Mouse (Mus musculus) right cerebral cortex, postnatal 25 days (tissue): Measurements from ENCODE around the gene Sp3.
"Not testable (repeated sequence)": the region's sequence is repeated elsewhere in the genome, so short reads cannot be mapped to it uniquely, and the experiment has no call there.

ENCODE experiments used
- DNase-seq: peaks from one replicate; pipeline ENCODE4 v3.0.0; 2022

The Sp3 gene

DNA sequence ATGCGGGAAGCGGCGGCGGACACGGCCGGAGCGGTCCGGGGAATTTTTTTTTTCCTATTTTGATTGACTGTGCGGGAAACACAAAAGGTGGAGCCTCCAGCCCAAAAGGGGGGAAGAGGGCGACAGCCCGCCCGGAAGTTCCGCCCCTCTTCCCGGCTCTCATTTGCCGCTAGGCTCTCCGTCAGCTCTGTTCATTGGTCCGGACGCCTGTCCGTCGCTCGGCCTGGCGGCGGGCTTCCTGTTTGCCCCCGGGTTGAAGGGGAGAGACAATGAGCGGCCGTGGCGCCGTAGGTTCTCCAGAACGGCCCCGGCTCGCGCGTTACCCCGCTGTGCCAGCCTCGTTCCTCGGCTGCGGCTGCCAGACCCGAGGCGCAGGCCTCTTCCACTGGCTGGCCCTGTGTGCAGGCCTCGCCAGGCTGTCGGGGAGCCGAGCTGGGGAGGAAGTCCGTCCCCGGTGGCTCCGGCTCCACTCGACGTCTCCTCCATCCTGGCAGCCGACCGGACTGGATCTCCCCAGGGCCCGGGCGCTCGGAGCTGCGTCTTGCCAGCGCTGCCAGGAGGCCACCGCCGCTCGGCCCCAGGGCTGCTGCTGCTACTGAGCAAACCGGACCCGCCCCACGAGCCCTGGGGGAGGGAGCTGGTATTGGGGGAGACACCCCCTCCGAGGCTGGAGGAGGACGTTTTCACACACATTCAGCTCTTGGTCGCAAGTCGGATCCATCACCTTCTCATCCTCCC, at the start of gene Sp3:
Gene Sp3 (minus strand): TSS at position 110 of the 738 bp plus-strand sequence.
- peak; percentile 98 for DNase-seq

DNA sequence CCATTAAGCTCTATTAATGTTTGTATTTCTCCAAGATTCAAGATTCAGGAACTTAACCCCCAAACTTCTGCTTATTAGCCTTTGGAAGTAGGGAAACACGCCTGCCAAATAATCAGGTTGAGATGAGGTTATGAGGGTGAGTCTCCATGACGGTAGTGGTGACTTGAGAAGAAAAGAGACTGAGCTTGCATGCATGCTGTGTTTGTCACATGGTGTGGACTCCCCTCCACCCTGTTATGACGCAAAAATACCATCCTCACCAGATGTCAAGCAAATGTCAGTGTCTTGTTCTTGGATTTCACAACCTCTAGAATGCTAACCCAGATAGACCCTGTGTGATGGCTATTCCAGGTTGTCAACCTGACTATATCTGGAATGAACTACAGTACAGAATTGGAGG, 49.6 kb upstream of the Sp3 start:
- DNase-seq = no peak

DNA sequence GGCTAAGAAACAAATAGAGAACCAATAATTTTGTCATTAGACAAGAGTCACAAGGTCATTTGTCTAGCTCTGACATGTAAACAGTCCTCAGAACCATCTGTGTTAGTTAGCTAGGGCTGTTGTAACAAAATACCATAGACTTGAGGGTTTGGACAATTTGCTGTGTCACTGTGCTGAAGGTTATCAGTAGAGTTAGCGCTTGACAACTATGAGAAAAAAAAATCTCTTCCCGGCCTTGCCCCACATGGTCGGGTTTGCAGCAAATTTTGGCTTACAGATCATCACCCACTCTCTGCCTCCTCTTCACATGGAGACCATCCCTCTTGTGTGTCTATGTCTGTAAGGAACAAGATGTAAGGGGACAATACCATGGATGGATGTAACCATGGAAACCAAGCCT, 47.8 kb upstream of the Sp3 start:
- no peak for DNase-seq

DNA sequence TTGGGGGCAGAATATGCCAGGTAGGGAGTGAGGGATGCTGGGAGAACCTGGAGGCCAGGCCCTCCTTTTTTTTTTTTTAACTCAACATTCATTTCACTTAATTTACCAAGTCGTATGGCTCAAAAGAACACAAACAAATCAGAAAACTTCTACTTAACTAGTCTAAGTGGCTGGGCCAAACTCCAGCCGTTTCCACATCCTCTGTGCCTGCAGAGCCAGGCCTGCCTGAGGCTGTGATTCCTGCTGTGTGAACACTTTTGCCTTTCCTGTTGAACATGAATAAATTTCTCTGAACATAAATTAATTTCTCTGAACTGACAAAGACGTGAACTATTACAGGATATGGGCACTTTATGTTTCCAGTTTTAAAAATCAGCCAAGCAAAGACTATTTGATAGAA, 46.9 kb upstream of the Sp3 start:
- DNase-seq = no peak

DNA sequence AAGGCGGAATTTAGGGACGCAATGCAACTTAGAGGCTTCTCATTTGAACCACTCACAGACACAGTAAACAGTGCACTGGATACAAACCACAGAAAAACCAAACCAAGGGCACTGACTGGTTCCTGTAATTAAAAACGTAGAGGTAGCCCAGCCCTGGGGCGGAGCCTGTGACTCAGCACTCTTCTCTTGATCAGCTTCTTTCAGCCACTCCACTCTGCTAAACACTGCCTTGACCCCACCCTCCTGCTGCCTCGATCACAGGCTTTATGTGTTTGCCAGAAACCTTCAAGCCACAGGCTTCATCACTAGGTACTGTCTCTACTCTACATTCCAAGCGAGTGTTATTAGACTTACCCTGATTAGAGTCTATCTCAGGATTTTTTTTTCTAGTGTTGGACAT, 43.6 kb upstream of the Sp3 start:
- no peak for DNase-seq

DNA sequence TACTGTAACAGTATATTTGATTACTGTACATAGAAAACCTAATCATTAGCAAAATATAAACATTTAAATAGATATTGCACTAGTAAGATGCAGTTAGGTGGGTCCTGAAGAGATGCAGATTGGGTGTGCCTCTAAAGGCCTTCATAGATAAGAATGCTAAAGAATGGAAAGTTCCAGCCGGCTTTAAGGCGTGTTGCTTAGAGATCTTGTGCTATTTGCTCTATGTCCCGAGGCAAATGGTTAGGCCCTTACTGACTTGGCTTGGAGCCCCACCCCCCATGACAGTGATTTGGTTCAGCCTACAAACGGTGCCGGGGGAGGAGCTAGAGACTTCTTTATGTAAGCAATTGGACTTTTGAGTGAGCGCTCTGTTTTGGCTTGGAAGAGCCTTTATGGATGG, 40.8 kb upstream of the Sp3 start:
- DNase-seq = no peak

DNA sequence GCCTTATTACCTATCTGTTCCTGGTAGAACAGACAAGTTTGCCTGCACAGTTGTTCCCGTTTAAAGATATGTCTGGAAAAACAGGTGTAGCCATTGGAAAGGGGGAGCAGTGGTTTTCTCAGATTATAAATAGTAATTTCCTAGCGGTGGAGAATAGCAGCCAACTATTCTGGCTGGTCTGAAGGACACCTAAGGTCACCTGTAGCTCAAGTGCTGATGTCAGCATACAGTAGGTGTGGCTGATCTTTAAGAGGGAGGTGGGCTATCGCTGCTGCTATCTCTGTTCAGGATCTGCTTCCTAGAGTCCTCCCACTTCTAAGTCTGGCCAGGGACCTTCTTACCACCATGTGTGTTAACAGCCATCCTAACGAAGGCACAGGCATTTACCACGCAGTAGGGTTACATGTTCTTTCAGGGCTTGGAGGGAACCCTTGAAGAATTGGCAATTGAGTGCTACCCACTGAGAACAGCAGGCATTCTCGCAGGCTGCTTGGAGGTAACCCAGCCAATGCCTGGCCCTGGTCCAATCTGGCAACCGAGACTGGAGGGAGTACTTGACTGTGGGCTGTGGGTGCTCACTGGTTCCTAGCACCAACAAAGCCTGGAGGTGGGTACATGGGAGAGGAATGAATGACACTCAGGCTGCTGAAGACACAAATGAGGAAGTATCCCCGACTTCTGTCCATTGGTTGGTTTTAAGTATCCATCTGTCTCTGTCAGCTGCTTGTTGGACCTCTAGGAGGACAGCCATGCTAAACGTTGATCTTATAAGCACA, 39.3 kb upstream of the Sp3 start:
- DNase-seq = peak; percentile 74

DNA sequence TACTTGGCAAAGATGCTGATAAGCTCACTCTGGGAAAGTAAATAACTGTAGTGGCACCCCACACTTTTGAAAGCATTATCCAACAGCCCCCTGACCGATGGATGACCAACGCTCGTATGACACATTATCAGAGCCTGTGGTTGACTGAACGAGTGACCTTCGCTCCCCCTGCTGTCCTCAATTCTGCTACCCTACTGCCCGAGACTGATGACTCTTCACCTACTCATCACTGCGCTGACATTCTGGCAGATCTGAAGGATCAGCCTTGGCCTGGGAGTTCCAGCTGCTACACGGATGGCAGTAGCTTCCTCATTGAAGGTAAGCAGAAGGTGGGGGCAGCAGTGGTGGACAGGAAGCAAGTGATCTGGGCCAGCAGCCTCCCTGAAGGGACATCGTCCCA, 33.8 kb upstream of the Sp3 start:
- not testable (repeated sequence) for DNase-seq

DNA sequence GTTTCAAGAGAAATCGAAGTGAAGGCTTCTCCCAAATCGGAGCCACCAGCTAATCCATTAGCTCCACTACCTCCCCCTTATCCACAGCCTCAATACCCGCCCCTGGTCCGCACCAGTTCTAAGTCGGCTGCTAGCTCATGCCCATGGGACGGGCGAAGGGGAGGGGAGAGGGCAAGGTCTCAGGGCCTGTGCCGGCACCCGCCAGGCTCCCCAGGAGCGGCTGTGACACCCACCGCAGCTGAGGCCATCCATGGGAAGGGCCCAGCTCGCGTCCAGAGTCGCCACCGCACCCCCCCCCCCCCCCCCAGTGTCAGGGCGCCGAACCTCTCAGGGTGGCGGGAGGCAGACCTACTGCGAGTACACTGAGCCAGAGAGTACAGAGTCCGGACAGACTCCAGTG, 32.4 kb upstream of the Sp3 start:
- DNase-seq = no peak

DNA sequence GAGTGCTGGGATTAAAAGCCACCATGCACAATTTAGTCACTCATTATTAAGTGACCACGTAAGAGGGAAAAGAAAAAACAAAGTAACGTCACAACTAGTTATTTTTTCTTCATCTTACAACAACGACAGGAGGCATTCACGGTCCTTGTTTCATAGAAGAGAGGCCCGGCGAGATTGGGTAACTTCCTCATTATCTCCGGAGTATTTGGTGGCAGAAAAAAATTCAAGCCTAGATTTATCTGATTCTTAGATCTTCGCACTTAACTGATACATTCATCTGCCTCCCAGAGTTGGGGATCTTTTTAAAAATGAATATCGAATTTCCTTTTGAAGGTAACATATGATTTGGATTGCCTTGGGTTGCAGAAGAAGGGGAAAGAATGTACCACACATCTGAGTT, 27.2 kb upstream of the Sp3 start:
- no peak for DNase-seq

DNA sequence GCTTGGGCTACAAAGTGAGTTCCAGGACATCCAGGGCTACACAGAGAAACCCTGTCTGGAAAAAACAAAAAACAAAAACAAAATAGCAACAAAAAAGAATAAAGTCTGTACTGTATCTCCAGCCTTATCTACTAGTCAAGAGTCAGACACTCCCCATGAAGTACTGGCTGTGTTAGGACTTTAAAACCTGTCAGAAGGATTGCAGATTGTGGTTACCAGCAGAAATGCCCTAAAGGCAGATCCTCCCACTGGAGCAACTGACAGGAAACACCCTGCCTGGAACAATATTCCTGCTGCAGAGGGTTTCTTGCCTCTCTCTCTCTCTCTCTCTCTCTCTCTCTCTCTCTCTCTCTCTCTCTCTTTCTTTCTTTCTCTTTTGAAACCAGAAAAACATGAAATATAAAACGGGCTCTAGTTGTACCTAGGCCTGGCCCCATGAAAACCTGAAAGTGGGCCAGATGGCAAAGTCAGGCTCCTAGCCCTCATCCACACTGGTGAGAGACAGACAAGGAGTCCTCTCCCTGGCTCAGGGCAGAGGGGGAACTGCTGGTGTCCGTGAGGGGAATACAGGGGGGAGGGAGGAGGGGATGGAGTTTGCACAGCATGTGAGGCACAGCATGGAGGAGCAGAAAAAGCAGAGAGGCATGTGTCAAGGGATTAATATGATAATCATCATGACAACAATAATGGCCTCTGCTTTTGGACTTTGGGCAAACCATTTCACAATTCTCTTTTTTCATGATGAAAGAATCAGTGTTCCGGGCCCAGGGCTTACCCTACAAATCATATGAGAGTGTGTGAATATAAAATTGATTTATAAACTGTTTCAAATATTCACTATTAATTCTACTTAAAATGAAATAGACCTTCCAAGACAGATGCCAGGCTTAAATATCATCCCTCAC, 25.6 kb upstream of the Sp3 start:
- no peak for DNase-seq

DNA sequence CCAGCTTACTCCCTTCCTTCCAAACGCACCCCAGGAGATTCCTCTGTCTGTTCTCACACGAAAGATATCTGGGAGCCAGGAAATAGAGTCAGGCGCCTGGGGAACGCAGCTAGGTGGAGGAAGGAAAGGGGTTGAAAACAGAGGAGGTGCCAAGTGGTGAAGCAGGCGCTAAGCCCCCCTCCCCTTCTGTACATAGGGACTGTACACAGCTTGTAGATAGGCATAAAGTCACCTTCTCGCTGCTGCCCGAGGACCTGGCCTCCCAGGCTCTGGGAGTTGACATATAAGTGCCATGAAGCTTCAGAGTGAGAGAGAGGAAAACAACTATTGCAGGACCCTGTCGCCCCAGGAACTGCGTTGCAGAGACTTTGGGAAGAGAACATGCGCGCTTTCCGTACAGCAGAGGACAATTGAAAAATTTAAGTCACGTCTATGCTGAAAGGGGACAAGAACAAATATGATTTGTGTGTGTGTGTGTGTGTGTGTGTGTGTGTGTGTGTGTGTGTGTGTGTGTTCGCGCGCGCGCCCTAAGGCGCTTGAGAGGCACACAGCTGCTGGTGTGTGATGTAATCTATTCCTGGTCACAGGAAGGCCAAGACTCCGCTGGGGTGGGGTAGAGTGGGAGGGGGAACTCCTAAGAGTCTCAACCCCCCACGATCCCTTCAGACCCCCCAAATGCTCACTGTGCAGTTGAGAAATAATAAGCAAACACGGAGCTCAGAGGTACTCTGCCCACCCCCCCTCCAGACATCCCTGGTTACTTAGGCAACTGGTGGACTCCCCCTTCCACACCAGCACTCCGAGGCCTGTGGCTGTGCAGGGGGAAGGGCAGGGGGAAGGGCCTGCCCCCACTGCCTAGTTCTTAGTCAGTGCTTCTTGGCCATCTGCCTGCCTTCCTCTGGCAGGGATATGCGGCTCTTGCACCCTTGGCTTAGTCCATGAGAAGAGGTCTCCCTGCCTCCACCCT, 23.8 kb upstream of the Sp3 start:
- DNase-seq = peak; percentile 19

DNA sequence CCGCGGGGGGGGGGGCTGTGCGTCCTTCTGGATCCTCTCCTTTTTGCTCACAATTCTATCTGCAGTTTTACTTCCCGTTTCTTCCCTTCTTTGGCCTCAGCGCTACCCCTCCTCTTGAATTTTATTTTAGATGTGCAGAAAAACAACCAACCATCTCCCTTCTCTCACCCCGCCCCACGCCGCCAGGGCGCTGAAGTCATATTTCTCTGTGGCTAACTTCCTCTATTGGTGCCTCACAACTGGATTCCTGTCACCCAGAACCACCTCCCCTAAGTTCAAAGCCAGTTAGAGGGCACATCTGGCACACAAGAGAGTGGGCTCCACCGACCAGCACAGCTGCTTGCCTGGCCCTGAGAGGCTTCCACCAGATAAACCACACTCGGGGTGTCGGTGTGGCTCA, 22.8 kb upstream of the Sp3 start:
- no peak for DNase-seq

DNA sequence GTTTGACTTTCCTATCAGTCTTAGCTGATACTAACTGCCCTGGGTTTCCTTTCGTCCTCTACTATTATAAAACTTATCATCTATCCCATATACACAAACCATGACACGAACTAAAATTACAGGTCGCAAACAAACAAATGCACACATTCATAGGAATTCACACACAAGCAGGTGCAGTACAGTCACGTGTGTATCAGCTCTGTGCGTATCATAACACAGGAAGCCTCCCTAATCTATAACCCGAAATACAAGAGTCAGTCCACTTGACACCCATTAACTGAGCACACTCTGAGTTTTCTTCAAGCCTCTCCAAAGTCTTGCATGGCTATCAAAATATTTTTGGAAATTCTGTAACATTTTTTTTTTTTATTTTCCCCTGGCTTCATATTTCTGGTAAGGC, 22.2 kb upstream of the Sp3 start:
- no peak for DNase-seq

DNA sequence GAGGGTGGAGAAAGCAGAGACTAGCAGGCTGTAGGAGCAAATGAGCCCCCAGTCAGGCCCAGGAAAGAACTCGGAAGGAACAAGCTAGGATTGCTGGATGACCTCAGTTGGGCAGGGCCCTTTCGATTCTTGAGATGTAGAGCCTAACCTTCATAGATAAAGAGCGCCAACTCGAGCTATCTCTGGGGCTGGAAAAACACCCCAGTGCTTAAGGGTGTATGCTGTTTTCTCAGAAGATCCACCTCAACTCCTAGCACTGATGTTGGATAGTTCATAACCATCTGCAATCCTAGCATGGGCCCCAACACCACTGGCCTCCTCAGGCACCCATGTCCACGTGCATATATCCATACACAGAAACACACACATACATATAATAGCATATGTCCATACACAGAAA, 21.7 kb upstream of the Sp3 start:
- DNase-seq = no peak

DNA sequence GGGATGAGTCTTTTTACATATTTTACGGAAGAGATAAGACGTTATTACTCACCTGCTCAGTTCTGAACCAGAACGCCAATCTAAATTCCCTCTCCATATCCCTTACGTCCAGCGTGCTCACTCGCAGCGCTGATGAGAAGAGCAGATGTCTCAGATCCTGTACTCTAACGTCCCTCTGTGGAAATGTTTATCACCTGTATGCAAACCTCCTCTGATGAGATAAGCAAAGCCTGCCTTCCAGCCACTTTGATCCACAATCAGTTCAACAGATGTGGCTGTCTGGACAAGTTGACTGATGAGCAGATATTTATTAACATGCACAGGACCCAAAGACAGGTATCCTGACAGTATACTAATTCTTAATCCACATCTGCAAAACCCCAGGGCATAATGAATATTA, 19.9 kb upstream of the Sp3 start:
- DNase-seq = no peak

DNA sequence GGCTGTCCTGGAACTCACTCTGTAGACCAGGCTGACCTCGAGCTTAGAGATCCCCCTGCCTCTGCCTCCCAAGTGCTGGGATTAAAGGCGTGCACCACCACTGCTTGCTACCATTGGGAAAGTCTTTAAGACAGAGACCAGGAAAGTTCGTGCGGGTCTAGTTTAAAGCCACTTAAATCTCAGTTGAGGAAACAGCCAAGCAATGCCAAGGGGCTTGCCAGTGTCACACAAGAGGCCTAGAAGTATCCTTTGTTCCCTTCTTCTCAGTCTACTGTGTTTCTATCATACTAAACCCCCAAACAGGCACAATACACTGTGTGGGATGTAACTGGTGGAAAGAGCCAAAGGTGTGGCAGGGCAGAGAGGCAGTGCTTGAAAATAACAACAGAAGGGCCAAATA, 17.3 kb upstream of the Sp3 start:
- DNase-seq = no peak

DNA sequence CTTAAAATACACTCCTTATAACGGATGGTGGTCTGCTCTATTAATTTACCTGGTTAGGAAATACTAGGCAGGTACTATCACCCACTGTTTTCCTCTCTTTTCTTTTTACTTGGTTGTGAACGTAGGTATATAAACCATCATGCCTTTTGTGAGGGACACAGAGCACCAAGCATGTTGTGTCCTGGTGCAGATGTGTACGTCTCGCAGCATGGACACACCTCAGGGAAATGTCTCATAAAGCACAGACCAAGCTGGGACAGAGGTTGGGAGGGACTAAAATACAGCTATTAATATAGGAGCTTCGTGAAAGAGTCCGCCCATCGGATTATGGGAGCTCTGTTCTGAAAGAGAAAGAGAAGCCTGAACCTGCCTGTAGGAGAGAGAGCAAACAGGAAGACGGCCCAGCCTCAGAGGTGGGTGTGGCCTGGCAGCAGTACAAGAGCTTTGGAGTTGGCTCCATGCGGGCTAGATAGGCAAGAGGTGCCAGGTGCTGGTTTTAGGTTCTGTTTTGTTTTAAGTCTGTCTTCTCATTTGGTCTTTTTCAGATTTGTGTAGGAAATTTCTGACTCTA, 16.6 kb upstream of the Sp3 start:
- no peak for DNase-seq

DNA sequence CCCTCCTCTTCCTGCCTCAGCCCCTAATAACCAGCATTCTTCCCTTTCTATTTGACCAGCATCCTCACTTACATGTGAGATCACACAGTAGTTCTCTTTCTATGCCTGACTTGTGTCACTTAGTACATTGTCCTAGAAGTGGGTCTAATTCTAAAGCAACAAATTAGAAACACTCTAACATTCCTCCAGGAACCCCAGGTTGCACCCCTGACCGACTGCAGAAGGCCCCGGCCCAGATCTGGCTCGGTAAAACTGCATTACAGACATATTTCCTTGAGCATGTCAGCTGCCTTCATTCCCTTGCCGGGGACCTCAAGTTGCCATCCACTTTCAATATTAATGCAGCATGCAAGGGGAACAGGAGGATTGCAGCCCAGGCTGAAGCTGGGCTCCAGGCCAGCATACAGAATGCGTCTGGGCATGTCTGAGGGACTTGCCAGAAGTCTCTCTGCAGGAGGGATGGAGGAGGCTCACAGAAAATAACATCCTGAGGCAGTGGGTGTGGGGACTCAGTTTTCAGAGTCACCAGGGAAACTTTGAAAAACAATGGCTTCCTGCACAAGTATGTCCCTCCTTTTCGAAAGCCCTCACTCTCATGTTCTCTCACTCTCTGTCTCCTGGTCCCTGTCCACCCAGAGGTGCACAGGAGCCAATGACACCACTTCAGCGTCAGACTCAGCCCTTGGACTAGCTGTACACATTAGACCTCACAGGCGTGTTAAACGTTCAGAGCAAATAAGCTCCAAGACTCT, 15.3 kb upstream of the Sp3 start:
- peak; percentile 67 for DNase-seq

DNA sequence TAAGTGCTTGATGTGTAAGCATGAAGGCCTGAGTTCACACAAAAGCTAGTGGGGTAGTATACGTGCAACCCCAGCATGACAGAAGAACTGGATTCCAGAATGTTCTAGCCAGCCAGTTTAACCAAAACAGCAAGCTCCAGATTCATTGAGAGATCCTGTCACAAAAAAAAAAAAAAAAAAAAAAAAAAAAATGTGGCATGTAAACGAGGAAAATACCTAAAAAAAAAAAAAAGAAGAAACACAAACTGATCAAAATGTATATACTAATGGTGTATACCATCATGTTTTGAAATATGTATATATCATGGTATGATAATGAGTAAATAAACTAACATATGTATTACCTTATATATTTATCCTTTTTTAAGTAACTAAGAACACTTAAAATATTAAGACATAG, 13.9 kb upstream of the Sp3 start:
- no peak for DNase-seq

DNA sequence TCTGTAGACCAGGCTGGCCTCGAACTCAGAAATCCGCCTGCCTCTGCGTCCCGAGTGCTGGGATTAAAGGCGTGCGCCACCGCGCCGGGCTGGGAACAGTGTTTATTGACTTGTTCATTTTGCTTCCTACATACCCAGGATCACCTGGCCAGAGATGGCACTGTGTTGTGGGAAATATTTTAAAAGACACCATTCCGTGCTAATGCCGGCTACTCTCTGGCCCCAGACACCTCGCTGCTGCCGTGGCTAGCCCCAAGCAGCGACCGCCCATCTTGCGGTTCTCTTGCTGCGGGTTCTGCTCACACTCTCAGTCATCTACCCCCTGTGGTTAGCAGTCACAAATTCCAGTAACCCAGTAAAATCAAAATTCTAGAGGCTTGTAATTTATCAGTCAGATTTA, 12.3 kb upstream of the Sp3 start:
- no peak for DNase-seq
